19 mouse cellular contexts compared by ENCODE assay signal in genomic region chr2:6445858-6446257, GRCm38 (mm10).
DNase-seq lines count a peak whose midpoint lies in the region; ATAC-seq and TF ChIP-seq lines count a peak whose summit lies in the region.
"Had no signal": no experiment of that assay in that cellular context is flagged by ENCODE, and none has a peak within 500 bp of the region (broad histone marks: within the 10 kb centered on the region; RNA-seq: fewer than 3 reads in every experiment).

No protein-coding gene starts in this region.

- H3K9ac ChIP-seq in intestine, postnatal 0 days (ENCODE audit: low read depth, low read length) = no peak overlapping the region
- H3K9ac ChIP-seq in intestine, embryonic 16.5 days (ENCODE audit: low read depth, low read length) = no peak overlapping the region
- H3K9ac ChIP-seq in midbrain, postnatal 0 days (replicated peaks; ENCODE audit: low read length, poor library complexity, severe bottlenecking) = no peak overlapping the region
- H3K9ac ChIP-seq in midbrain, embryonic 16.5 days (ENCODE audit: low read depth, low read length) = no peak overlapping the region
- no peak overlapping the region for H3K9ac ChIP-seq in liver, postnatal 0 days (replicated peaks)
- H3K9ac ChIP-seq: heart, embryonic 13.5 days; lung, embryonic 15.5 days had no signal

- no peaks in the 10 kb centered on the region for H3K27me3 ChIP-seq in heart, embryonic 10.5 days (ENCODE audit: insufficient read depth, poor library complexity, severe bottlenecking)
- no peaks in the 10 kb centered on the region for H3K27me3 ChIP-seq in intestine, postnatal 0 days (replicated peaks; ENCODE audit: control insufficient read depth, insufficient read depth, low read length)
- no peaks in the 10 kb centered on the region for H3K27me3 ChIP-seq in intestine, embryonic 16.5 days (replicated peaks; ENCODE audit: control insufficient read depth, insufficient read depth, low read length)
- no peaks in the 10 kb centered on the region for H3K27me3 ChIP-seq in midbrain, postnatal 0 days (ENCODE audit: insufficient read depth, low read length)
- no peaks in the 10 kb centered on the region for H3K27me3 ChIP-seq in midbrain, embryonic 16.5 days (ENCODE audit: control insufficient read depth, insufficient read depth, low read depth, low read length)
- H3K27me3 ChIP-seq in liver, postnatal 0 days (ENCODE audit: insufficient read depth, low read length) = no peaks in the 10 kb centered on the region
- H3K27me3 ChIP-seq: heart, embryonic 13.5 days; lung, embryonic 15.5 days had no signal

- TF ChIP-seq CTCF in intestine, postnatal 0 days (IDR thresholded peaks at IDR 0.05; ENCODE audit: low read depth) = 0 out of 2 replicates have a peak, but pooled peaks have one; percentile 26
- TF ChIP-seq CTCF in midbrain, postnatal 0 days (IDR thresholded peaks at IDR 0.05) = peak; percentile 30
- 0 out of 2 replicates have a peak, but pooled peaks have one; percentile 17 for TF ChIP-seq CTCF in liver, postnatal 0 days (IDR thresholded peaks at IDR 0.05; ENCODE audit: low read depth)

- H3K4me3 ChIP-seq in heart, embryonic 10.5 days = no peak overlapping the region
- H3K4me3 ChIP-seq in intestine, postnatal 0 days (ENCODE audit: low read depth, low read length) = no peak overlapping the region
- H3K4me3 ChIP-seq in intestine, embryonic 16.5 days (ENCODE audit: low read length) = no peak overlapping the region
- H3K4me3 ChIP-seq in midbrain, postnatal 0 days (ENCODE audit: low read depth, low read length) = no peak overlapping the region
- no peak overlapping the region for H3K4me3 ChIP-seq in midbrain, embryonic 16.5 days (ENCODE audit: low read depth, low read length)
- no peak overlapping the region for H3K4me3 ChIP-seq in liver, postnatal 0 days (ENCODE audit: low read depth, low read length)
- H3K4me3 ChIP-seq: forebrain, embryonic 10.5 days; heart, embryonic 13.5 days; limb, embryonic 10.5 days; lung, embryonic 15.5 days had no signal

- H3K4me1 ChIP-seq in heart, embryonic 10.5 days = peaks cover 16% of the 10 kb centered on the region
- H3K4me1 ChIP-seq in intestine, postnatal 0 days (replicated peaks; ENCODE audit: control insufficient read depth, insufficient read depth, low read length) = no peaks in the 10 kb centered on the region
- H3K4me1 ChIP-seq in intestine, embryonic 16.5 days (ENCODE audit: control insufficient read depth, insufficient read depth, low read length) = no peaks in the 10 kb centered on the region
- no peaks in the 10 kb centered on the region for H3K4me1 ChIP-seq in midbrain, postnatal 0 days (ENCODE audit: insufficient read depth, low read length)
- H3K4me1 ChIP-seq in midbrain, embryonic 16.5 days (ENCODE audit: control insufficient read depth, insufficient read depth, low read length) = 0 out of 2 replicates have a peak, but pooled peaks cover 3% of the 10 kb centered on the region
- H3K4me1 ChIP-seq in liver, postnatal 0 days (ENCODE audit: insufficient read depth) = peaks cover 8% of the 10 kb centered on the region
- H3K4me1 ChIP-seq: forebrain, embryonic 10.5 days; limb, embryonic 10.5 days; lung, embryonic 15.5 days had no signal

- DNase-seq in heart, embryonic 10.5 days (ENCODE audit: low spot score) = no peak
- DNase-seq in heart, adult 9 months (ENCODE audit: low spot score in 2 of 2) = no peak
- DNase-seq in midbrain, postnatal 0 days (ENCODE audit: low spot score) = no peak
- DNase-seq in liver, postnatal 0 days = no peak
- DNase-seq: adrenal gland, adult 8-10 months; cerebellum, adult 18-20 months; cerebellum, postnatal 14 days; kidney, adult 8-10 months; kidney, postnatal 10 days; lung, postnatal 4 days; thymus, postnatal 14 days had no signal

- H3K4me2 ChIP-seq in intestine, postnatal 0 days (replicated peaks; ENCODE audit: low read depth) = no peak overlapping the region
- no peak overlapping the region for H3K4me2 ChIP-seq in intestine, embryonic 16.5 days (ENCODE audit: low read depth, low read length)
- H3K4me2 ChIP-seq in midbrain, postnatal 0 days (ENCODE audit: low read depth, low read length, poor library complexity, severe bottlenecking) = no peak overlapping the region
- H3K4me2 ChIP-seq in midbrain, embryonic 16.5 days (ENCODE audit: low read length) = no peak overlapping the region
- H3K4me2 ChIP-seq in liver, postnatal 0 days (ENCODE audit: low read depth, low read length) = no peak overlapping the region
- H3K4me2 ChIP-seq: lung, embryonic 15.5 days had no signal

- H3K27ac ChIP-seq in heart, embryonic 10.5 days = peak overlapping the region; percentile 19; the same call in 1 of the 2 replicates
- H3K27ac ChIP-seq in intestine, postnatal 0 days (ENCODE audit: low read depth, low read length) = no peak overlapping the region
- H3K27ac ChIP-seq in intestine, embryonic 16.5 days (ENCODE audit: low read length) = no peak overlapping the region
- H3K27ac ChIP-seq in midbrain, postnatal 0 days (ENCODE audit: low read depth, low read length) = no peak overlapping the region
- H3K27ac ChIP-seq in midbrain, embryonic 16.5 days (ENCODE audit: low read length) = no peak overlapping the region
- H3K27ac ChIP-seq in liver, postnatal 0 days (ENCODE audit: low read depth) = no peak overlapping the region
- H3K27ac ChIP-seq: forebrain, embryonic 10.5 days; heart, embryonic 13.5 days; limb, embryonic 10.5 days; lung, embryonic 15.5 days had no signal

- WGBS in heart, embryonic 10.5 days = 64% methylated on average over 4 of the region's 4 CpGs
- WGBS in intestine, postnatal 0 days = 68% methylated on average over 4 of the region's 4 CpGs
- WGBS in intestine, embryonic 16.5 days = 73% methylated on average over 4 of the region's 4 CpGs
- 77% methylated on average over 4 of the region's 4 CpGs for WGBS in midbrain, postnatal 0 days
- whole genome bisulfite sequencing in midbrain, embryonic 16.5 days = 70% methylated on average over 4 of the region's 4 CpGs
- 77% methylated on average over 4 of the region's 4 CpGs for WGBS in liver, postnatal 0 days (ENCODE audit: insufficient replicate concordance)

- no peaks in the 10 kb centered on the region for H3K9me3 ChIP-seq in heart, embryonic 10.5 days
- no peaks in the 10 kb centered on the region for H3K9me3 ChIP-seq in intestine, postnatal 0 days (ENCODE audit: control insufficient read depth)
- no peaks in the 10 kb centered on the region for H3K9me3 ChIP-seq in intestine, embryonic 16.5 days (ENCODE audit: control insufficient read depth, low read length)
- H3K9me3 ChIP-seq in midbrain, postnatal 0 days (ENCODE audit: low read length) = no peaks in the 10 kb centered on the region
- H3K9me3 ChIP-seq in midbrain, embryonic 16.5 days (replicated peaks; ENCODE audit: control insufficient read depth, low read length, poor library complexity, severe bottlenecking) = no peaks in the 10 kb centered on the region
- no peaks in the 10 kb centered on the region for H3K9me3 ChIP-seq in liver, postnatal 0 days (ENCODE audit: low read length)
- H3K9me3 ChIP-seq: forebrain, embryonic 10.5 days; heart, embryonic 13.5 days; limb, embryonic 10.5 days; lung, embryonic 15.5 days had no signal

- peaks cover 16% of the 10 kb centered on the region for H3K36me3 ChIP-seq in heart, embryonic 10.5 days
- peaks cover 27% of the 10 kb centered on the region for H3K36me3 ChIP-seq in intestine, postnatal 0 days (ENCODE audit: control insufficient read depth, insufficient read depth)
- peaks cover 7% of the 10 kb centered on the region; the same call in 1 of the 2 replicates for H3K36me3 ChIP-seq in intestine, embryonic 16.5 days (ENCODE audit: control insufficient read depth, insufficient read depth, low read length)
- H3K36me3 ChIP-seq in midbrain, postnatal 0 days (ENCODE audit: insufficient read depth, low read length) = peaks cover 17% of the 10 kb centered on the region
- peaks cover 6% of the 10 kb centered on the region; the same call in 1 of the 2 replicates for H3K36me3 ChIP-seq in midbrain, embryonic 16.5 days (ENCODE audit: control insufficient read depth, insufficient read depth, low read length)
- H3K36me3 ChIP-seq in liver, postnatal 0 days (replicated peaks; ENCODE audit: insufficient read depth, low read length) = peaks cover 11% of the 10 kb centered on the region

- no peak for TF ChIP-seq EP300 in liver, postnatal 0 days (IDR thresholded peaks at IDR 0.05; ENCODE audit: low read depth)

- no peak for ATAC-seq in intestine, postnatal 0 days
- ATAC-seq in intestine, embryonic 16.5 days = no peak
- no peak for ATAC-seq in midbrain, postnatal 0 days (ENCODE audit: low FRiP score)
- ATAC-seq in midbrain, embryonic 16.5 days = no peak
- ATAC-seq in liver, postnatal 0 days = no peak
- ATAC-seq: inflammation-experienced regulatory T-cells, adult 6 months had no signal
